Mouse (Mus musculus): ENCODE data around the gene Slc38a3. TPM values are rescaled to one million over a fixed set of nuclear protein-coding genes. Genes with fewer than 3 reads are reported as not detected.
A peak's percentile ranks its signal among the peaks of the same experiment; 100 is the strongest.

Slc38a3 gene
- polyA plus RNA-seq, 1 experiment from 2014 or later: 7.0 TPM

- peaks cover 5% of the 10 kb centered on the region for H3K36me3 ChIP-seq (replicated peaks; ENCODE audit: control insufficient read depth, insufficient read depth, low read depth, low read length)
- 0% methylated on average over 17 of the region's 17 CpGs for WGBS
- H3K4me2 ChIP-seq (ENCODE audit: low read depth, low read length): peak overlapping the region; percentile 96
- ATAC-seq (replicated peaks; ENCODE audit: insufficient number of reproducible peaks, low FRiP score, low TSS enrichment, low read depth) (0 out of 2 replicates have a peak, but pooled peaks have one; percentile 19), DNase-seq (ENCODE audit: low spot score) (peak; percentile 73)
- peak overlapping the region; percentile 85 for H3K4me3 ChIP-seq (ENCODE audit: low read depth, low read length)
- no peaks in the 10 kb centered on the region for H3K9me3 ChIP-seq (replicated peaks; ENCODE audit: control insufficient read depth, low read length)
- peaks cover 15% of the 10 kb centered on the region for H3K4me1 ChIP-seq (ENCODE audit: control insufficient read depth, insufficient read depth, low read length)
- H3K27ac ChIP-seq (replicated peaks; ENCODE audit: low read depth, low read length): peak overlapping the region; percentile 91
- no peaks in the 10 kb centered on the region for H3K27me3 ChIP-seq (ENCODE audit: control insufficient read depth, insufficient read depth, low read length)
- H3K9ac ChIP-seq (replicated peaks; ENCODE audit: low read length): peak overlapping the region; percentile 97
These were observed 38.5 kb upstream of the Slc38a3 start for GRCm38 (mm10) chr9:107707701-107708438.

GRCm38 (mm10) chr9:107706781-107707211 lies 37.5 kb upstream of the Slc38a3 start:
- DNase-seq (ENCODE audit: low spot score): peak; percentile 82

GRCm38 (mm10) chr9:107703337-107704122 lies 34.2 kb upstream of the Slc38a3 start:
- H3K9me3 ChIP-seq (replicated peaks; ENCODE audit: control insufficient read depth, low read length): no peaks in the 10 kb centered on the region
- H3K27ac ChIP-seq (replicated peaks; ENCODE audit: low read depth, low read length): no peak overlapping the region
- no peaks in the 10 kb centered on the region for H3K27me3 ChIP-seq (ENCODE audit: control insufficient read depth, insufficient read depth, low read length)
- H3K36me3 ChIP-seq (replicated peaks; ENCODE audit: control insufficient read depth, insufficient read depth, low read depth, low read length): peaks cover 5% of the 10 kb centered on the region
- no peak overlapping the region for H3K9ac ChIP-seq (replicated peaks; ENCODE audit: low read length)
- H3K4me2 ChIP-seq (ENCODE audit: low read depth, low read length): no peak overlapping the region
- DNase-seq (ENCODE audit: low spot score) (no peak), ATAC-seq (replicated peaks; ENCODE audit: insufficient number of reproducible peaks, low FRiP score, low TSS enrichment, low read depth) (no peak)
- peaks cover 42% of the 10 kb centered on the region for H3K4me1 ChIP-seq (ENCODE audit: control insufficient read depth, insufficient read depth, low read length)
- H3K4me3 ChIP-seq (ENCODE audit: low read depth, low read length): no peak overlapping the region
- WGBS: 64% methylated on average over 14 of the region's 14 CpGs

More at GRCm38 (mm10) chr9:107706781-107707211, 37.5 kb upstream of the Slc38a3 start:
- Histone ChIP-seq H3K9ac (replicated peaks; ENCODE audit: low read length) (peak overlapping the region; percentile 97), H3K4me3 (ENCODE audit: low read depth, low read length) (peak overlapping the region; percentile 85), H3K27me3 (ENCODE audit: control insufficient read depth, insufficient read depth, low read length) (no peaks in the 10 kb centered on the region), H3K4me1 (ENCODE audit: control insufficient read depth, insufficient read depth, low read length) (peaks cover 22% of the 10 kb centered on the region), H3K4me2 (ENCODE audit: low read depth, low read length) (peak overlapping the region; percentile 96), H3K9me3 (replicated peaks; ENCODE audit: control insufficient read depth, low read length) (no peaks in the 10 kb centered on the region), H3K36me3 (replicated peaks; ENCODE audit: control insufficient read depth, insufficient read depth, low read depth, low read length) (peaks cover 5% of the 10 kb centered on the region), H3K27ac (replicated peaks; ENCODE audit: low read depth, low read length) (peak overlapping the region; percentile 91)
- under 1% methylated on average over 14 of the region's 14 CpGs for WGBS
- ATAC-seq (replicated peaks; ENCODE audit: insufficient number of reproducible peaks, low FRiP score, low TSS enrichment, low read depth): 0 out of 2 replicates have a peak, but pooled peaks have one; percentile 15

- no peak for DNase-seq (ENCODE audit: low spot score)
- Histone ChIP-seq H3K4me1 (ENCODE audit: control insufficient read depth, insufficient read depth, low read length) (peaks cover 47% of the 10 kb centered on the region), H3K9ac (replicated peaks; ENCODE audit: low read length) (0 out of 2 replicates have a peak overlapping the region, but pooled peaks have one; percentile 25), H3K4me2 (ENCODE audit: low read depth, low read length) (no peak overlapping the region), H3K4me3 (ENCODE audit: low read depth, low read length) (no peak overlapping the region), H3K27ac (replicated peaks; ENCODE audit: low read depth, low read length) (0 out of 2 replicates have a peak overlapping the region, but pooled peaks have one; percentile 28), H3K27me3 (ENCODE audit: control insufficient read depth, insufficient read depth, low read length) (no peaks in the 10 kb centered on the region), H3K9me3 (replicated peaks; ENCODE audit: control insufficient read depth, low read length) (no peaks in the 10 kb centered on the region), H3K36me3 (replicated peaks; ENCODE audit: control insufficient read depth, insufficient read depth, low read depth, low read length) (peaks cover 5% of the 10 kb centered on the region)
- ATAC-seq (replicated peaks; ENCODE audit: insufficient number of reproducible peaks, low FRiP score, low TSS enrichment, low read depth): no peak
- 78% methylated on average over 3 of the region's 3 CpGs for WGBS
These were observed 33.4 kb upstream of the Slc38a3 start for GRCm38 (mm10) chr9:107702606-107703185.

- Histone ChIP-seq H3K27ac (replicated peaks; ENCODE audit: low read depth, low read length) (no peak overlapping the region), H3K27me3 (ENCODE audit: control insufficient read depth, insufficient read depth, low read length) (no peaks in the 10 kb centered on the region), H3K9me3 (replicated peaks; ENCODE audit: control insufficient read depth, low read length) (no peaks in the 10 kb centered on the region), H3K4me2 (ENCODE audit: low read depth, low read length) (no peak overlapping the region), H3K9ac (replicated peaks; ENCODE audit: low read length) (no peak overlapping the region), H3K36me3 (replicated peaks; ENCODE audit: control insufficient read depth, insufficient read depth, low read depth, low read length) (peaks cover 5% of the 10 kb centered on the region), H3K4me1 (ENCODE audit: control insufficient read depth, insufficient read depth, low read length) (peaks cover 50% of the 10 kb centered on the region), H3K4me3 (ENCODE audit: low read depth, low read length) (no peak overlapping the region)
- DNase-seq (ENCODE audit: low spot score) (no peak), ATAC-seq (replicated peaks; ENCODE audit: insufficient number of reproducible peaks, low FRiP score, low TSS enrichment, low read depth) (no peak)
- WGBS: 81% methylated on average over 12 of the region's 12 CpGs
These were observed 32.3 kb upstream of the Slc38a3 start for GRCm38 (mm10) chr9:107701594-107701993.

GRCm38 (mm10) chr9:107700114-107700571 lies 30.8 kb upstream of the Slc38a3 start:
- WGBS: 24% methylated on average over 6 of the region's 6 CpGs
- peak overlapping the region; percentile 70 for H3K27ac ChIP-seq (replicated peaks; ENCODE audit: low read depth, low read length)
- no peak for ATAC-seq (replicated peaks; ENCODE audit: insufficient number of reproducible peaks, low FRiP score, low TSS enrichment, low read depth)
- no peaks in the 10 kb centered on the region for H3K27me3 ChIP-seq (ENCODE audit: control insufficient read depth, insufficient read depth, low read length)
- H3K9ac ChIP-seq (replicated peaks; ENCODE audit: low read length): peak overlapping the region; percentile 10; the same call in 1 of the 2 replicates
- no peak overlapping the region for H3K4me3 ChIP-seq (ENCODE audit: low read depth, low read length)
- H3K36me3 ChIP-seq (replicated peaks; ENCODE audit: control insufficient read depth, insufficient read depth, low read depth, low read length): peaks cover 2% of the 10 kb centered on the region
- DNase-seq (ENCODE audit: low spot score): no peak
- H3K9me3 ChIP-seq (replicated peaks; ENCODE audit: control insufficient read depth, low read length): no peaks in the 10 kb centered on the region
- H3K4me2 ChIP-seq (ENCODE audit: low read depth, low read length): peak overlapping the region; percentile 30
- peaks cover 44% of the 10 kb centered on the region for H3K4me1 ChIP-seq (ENCODE audit: control insufficient read depth, insufficient read depth, low read length)

GRCm38 (mm10) chr9:107699376-107699980 lies 30.1 kb upstream of the Slc38a3 start:
- no peak overlapping the region for H3K4me3 ChIP-seq (ENCODE audit: low read depth, low read length)
- peaks cover 44% of the 10 kb centered on the region for H3K4me1 ChIP-seq (ENCODE audit: control insufficient read depth, insufficient read depth, low read length)
- 1% methylated on average over 9 of the region's 9 CpGs for whole genome bisulfite sequencing
- no peaks in the 10 kb centered on the region for H3K27me3 ChIP-seq (ENCODE audit: control insufficient read depth, insufficient read depth, low read length)
- H3K9me3 ChIP-seq (replicated peaks; ENCODE audit: control insufficient read depth, low read length): no peaks in the 10 kb centered on the region
- peak overlapping the region; percentile 30 for H3K4me2 ChIP-seq (ENCODE audit: low read depth, low read length)
- ATAC-seq (replicated peaks; ENCODE audit: insufficient number of reproducible peaks, low FRiP score, low TSS enrichment, low read depth): no peak
- peak overlapping the region; percentile 70 for H3K27ac ChIP-seq (replicated peaks; ENCODE audit: low read depth, low read length)
- no peaks in the 10 kb centered on the region; the same call in 1 of the 2 replicates for H3K36me3 ChIP-seq (replicated peaks; ENCODE audit: control insufficient read depth, insufficient read depth, low read depth, low read length)
- peak overlapping the region; percentile 7; the same call in 1 of the 2 replicates for H3K9ac ChIP-seq (replicated peaks; ENCODE audit: low read length)
- peak; percentile 62 for DNase-seq (ENCODE audit: low spot score)
